Mouse (Mus musculus): ENCODE measurements around the gene Fads2.

Gene Fads2

GRCm38 (mm10) chr19:10061624-10062023, 39.9 kb downstream of the Fads2 start:
- DNase-seq (ENCODE audit: low read depth, low spot score) = no peak

DNA sequence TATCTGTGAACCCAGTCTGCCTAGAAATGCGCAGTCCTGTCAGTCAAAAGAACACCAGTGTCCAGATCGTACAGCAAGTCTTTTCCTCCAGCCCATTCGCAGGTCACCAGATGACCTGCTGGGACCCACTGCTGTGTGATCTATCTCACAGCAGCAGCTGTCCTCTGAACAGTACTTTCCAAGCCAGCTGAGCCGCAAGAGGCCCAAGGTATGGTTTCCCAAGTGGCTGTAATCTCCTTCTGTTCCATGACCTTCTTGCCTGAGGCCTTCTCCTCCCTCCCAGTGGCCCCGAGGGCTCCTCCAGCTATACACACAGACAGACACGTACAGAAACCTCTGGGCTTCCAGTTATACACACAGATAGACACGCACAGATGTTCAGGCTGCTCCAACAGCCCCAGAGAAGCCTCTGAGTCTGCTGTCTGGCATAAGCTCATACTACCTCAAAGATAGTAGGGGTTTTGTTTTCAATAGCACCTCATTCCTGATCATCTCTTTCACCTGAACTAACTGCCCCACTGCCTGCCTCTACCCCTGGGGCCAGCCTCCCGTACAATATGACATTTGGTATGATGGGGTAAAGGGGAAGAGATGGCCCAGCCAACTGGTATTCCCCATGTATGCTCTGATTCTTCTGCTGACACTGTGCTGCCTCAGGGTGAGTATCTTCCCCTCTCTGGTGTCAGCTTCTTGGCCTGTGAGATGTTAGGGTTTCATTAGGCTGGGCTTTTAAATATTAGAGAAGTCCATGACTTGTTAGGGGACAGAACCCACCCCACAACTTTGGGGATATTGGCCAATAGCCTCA, 40.6 kb downstream of the Fads2 start:
- no peak for DNase-seq (ENCODE audit: low read depth, low spot score)

DNA sequence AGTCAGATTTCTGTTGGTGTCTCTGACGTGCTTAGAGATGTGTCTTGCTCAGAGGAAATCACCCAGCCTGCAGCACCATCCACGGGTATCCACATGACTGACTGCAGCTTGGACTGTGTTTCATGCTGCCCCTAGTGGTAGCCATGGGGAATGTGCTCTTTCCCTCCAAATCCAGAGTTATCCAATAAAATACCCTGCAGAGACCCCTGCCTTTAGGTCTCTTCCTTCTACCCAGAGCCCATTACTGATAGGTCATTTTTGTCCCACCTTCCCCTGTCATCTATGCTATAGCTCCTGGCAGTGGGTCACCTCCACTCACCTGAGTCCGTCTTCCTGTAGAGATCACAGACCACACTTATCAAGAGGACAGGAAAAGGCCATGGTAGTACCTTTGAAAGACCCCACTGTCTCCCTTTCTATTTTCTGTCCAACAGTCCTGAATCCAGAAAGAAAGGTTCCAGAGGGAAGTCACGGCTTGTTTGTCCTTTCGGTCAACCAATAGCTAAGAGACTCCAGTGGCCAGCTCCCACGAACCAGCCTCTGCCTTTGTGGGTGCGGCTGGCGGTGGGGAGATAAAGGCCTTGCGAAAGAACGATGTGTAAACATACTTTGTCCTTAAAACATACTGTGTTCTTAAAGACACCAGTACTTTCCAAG, 41.5 kb downstream of the Fads2 start:
- DNase-seq (ENCODE audit: low read depth, low spot score) = peak; percentile 31

DNA sequence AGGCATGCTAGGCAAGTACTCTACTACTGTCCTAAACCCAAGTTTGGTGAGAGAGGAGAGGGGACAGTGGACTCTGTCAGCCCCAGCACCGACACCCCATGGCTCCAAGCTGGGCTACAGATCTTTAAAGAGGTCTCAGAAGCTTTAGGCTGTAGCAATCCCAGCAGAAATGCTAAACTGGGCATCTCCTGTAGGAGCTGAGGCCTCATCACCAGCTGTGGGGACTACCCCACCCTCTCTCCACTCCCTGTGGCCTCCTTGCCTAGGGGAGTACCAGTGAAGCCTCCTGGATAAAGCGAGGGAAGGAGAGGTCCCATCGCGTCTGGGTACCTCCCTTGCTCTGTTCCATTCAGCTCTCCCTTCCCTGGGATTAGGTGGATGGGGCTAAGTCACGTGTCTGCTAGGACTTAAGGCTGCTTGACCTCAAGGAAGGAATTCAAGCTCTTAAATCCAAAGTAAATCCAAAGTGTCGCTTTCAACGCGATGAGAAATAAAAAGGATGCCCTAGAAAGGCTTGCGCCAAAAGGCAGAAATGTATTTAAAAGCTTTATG, 42.6 kb downstream of the Fads2 start:
- DNase-seq (ENCODE audit: low read depth, low spot score) = no peak

- no peak for DNase-seq (ENCODE audit: low read depth, low spot score)
Observed at GRCm38 (mm10) chr19:10058352-10058825, 43.2 kb downstream of the Fads2 start.

DNA sequence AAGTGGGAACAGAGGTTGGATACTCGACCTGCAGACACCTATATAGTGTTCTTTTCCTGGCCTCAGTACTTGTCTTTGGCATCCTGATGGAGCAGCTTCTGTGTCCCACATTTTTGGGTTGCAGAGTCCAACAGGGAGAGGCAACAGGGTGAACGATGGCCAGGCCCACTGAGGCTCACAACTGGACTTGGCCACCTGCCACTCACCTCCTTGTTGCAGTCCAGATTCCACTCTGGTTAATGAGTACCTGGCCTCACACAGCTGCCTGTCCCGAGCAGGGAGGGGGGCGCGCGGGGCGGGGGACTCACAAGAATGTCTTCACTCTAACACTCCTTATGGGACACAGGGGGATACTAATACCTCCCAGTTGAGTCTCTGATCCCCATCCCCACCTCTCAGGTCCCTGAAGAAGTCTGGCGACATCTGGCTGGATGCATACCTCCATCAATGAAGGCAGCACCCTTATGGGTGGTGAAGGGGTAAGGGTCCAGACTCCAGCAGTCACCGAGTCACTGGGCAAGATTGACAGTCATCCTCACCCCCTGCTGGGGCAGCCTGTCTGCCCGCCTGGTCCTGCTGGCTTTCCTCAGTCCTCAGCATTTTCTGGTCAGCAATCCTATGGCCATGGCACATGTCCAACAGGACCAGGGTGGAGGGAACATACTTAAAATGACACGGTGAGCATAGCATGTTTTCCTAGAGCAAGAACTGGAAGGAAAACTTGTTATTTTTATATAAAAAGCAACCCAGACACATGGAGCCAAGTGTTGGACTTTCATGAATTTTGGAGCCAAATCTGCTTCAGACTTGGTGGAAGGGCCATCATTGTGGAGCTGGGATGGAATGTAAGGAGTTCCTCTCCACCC, 43.8 kb downstream of the Fads2 start:
- no peak for DNase-seq (ENCODE audit: low read depth, low spot score)

DNA sequence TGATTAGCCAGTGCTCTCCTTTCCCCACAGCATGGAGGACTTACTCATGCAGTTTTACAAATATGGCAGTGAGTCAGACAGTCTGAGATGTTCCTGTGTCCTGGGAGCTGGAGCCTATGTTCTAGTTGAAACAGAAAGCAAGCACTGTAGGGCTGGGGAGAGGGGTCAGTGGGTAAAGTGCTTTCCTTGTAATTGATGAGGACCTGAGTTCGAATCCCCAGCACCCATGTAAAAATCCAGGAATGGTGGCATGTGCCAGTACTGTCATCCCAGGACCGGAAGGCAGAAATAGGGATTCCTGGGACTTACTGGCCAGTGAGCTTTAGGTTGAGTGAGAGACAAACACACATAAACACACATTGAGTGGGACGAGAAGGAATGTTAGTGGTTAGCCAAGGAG, 44.9 kb downstream of the Fads2 start:
- DNase-seq (ENCODE audit: low read depth, low spot score) = no peak

GRCm38 (mm10) chr19:10055783-10056660, 45.5 kb downstream of the Fads2 start:
- no peak for DNase-seq (ENCODE audit: low read depth, low spot score)

DNA sequence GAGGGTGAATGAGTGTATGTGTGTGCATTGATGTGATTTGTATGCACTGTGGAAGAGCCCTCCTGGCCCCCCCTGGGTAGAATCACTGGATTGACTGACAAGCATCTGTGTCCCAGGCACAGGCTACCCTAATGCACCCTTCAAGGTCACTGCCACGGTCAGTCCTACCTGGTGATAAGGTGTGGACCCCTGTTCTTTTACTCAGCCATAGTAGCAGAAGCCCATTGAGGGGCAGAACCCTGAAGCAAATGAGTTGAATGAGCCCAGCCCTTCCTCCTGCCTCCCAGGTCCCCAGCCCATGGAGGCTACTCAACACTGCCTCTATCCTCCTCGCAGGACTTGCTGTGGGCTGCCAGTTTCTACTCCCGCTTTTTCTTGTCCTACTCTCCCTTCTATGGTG, 46.3 kb downstream of the Fads2 start:
- DNase-seq (ENCODE audit: low read depth, low spot score) = no peak

- DNase-seq (ENCODE audit: low read depth, low spot score) = no peak
Observed at GRCm38 (mm10) chr19:10054361-10055075, 47.0 kb downstream of the Fads2 start.

DNA sequence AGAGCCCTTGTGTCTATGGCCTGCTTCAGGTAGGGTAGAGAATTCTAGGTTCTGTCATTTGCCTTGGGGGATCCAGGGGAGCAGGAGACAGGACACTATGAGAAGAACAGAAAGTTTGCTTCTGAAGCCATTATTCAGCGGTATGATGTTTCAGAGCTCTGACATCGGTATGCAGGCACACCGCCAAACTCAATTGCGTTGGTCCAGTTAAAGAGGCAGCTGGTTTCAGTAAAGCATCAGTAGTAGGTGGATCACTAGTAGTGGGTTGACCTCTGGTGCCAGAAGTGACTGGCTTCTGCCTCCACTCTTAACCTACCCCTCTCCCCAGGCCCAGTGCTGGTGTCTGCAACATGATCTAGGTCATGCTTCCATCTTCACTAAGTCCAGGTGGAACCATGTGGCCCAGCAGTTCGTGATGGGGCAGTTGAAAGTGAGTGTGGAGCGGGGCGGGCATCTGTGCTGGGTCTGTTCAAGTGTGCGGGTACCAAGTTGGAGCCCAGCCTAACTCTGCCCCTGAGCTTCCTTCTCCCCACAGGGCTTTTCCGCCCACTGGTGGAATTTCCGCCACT, 47.8 kb downstream of the Fads2 start:
- no peak for DNase-seq (ENCODE audit: low read depth, low spot score)

GRCm38 (mm10) chr19:10052698-10053097, 48.8 kb downstream of the Fads2 start:
- DNase-seq (ENCODE audit: low read depth, low spot score) = no peak

DNA sequence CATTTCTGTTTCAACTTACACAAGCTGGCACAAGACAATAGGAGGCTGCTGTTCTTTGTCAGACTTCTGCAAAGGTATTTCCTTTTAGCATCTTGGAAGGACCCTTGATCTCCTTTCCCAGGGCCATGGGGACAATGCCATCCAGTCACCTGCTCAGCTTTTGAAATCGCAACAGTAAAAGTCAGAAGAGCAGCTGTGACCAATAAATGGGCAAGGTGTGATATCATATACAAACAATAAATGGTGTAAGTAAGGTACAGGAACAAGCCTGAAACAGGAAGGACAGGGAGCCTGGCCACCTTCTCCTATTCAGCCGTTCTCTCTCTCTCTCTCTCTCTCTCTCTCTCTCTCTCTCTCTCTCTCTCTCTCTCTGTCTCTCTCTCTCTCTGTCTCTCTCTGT, 51.1 kb downstream of the Fads2 start:
- no peak for DNase-seq (ENCODE audit: low read depth, low spot score)

DNA sequence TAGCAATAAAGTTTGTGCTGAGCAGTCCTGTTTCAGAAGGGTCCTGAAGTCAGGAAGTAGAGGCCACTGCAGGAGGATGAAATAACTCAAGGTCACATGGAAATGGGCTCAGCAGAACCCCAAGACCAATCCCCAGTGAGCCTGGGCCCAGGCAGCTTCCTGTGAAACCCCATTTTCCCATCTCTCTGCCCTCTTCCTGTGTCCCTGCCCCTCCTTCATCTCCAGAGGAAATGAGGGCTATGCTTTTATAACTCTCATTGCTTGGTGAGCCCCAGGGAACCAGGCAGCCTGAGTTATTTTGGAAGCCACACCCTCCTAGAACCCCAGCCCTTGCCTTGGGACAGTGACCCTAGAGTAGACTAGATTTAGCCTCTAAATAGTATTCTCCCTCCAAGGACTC, 52.0 kb downstream of the Fads2 start:
- DNase-seq (ENCODE audit: low read depth, low spot score) = no peak

GRCm38 (mm10) chr19:10046983-10047382, 54.6 kb downstream of the Fads2 start:
- DNase-seq (ENCODE audit: low read depth, low spot score) = no peak

DNA sequence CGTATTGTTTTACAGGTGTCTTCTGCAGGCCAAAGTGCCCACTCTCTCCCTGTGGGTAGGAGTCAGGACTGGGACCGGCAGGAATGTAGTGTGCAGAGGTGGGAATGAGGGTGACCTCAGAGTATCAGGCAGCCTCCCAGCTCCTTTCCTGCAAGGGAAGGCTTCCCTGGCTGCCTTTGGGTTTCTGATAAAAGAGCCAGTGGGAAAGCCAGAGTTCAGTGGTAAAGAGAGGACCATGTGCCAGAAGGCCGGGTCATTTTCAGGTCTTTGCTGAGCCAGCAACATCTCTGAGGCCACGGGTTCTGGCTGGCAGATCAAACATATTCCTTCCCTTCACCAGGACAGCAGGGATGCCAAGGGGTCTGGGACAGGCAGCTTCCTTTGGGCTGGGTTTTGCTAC, 55.2 kb downstream of the Fads2 start:
- DNase-seq (ENCODE audit: low read depth, low spot score) = no peak

DNA sequence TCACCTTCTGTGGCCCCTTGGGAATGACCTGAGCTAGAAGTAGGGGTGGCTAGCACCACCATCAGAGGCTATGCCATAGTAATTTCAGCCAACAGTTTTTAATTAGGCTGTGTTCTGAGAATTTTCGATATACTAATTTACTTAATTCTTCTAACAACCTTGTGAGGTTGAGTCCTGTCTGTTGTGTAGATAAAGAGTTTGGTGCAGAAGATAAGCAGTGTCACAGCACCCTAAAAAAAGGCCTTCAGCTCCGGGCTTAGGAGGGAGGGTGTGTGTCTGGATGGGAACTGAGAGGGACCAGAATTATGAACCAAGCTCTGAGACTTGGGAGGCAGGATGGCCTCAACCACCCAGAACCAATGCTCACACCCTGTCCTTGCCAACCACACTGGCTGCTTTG, 55.8 kb downstream of the Fads2 start:
- no peak for DNase-seq (ENCODE audit: low read depth, low spot score)

GRCm38 (mm10) chr19:10043643-10044042, 57.9 kb downstream of the Fads2 start:
- no peak for DNase-seq (ENCODE audit: low read depth, low spot score)

GRCm38 (mm10) chr19:10042816-10043215, 58.7 kb downstream of the Fads2 start:
- no peak for DNase-seq (ENCODE audit: low read depth, low spot score)

DNA sequence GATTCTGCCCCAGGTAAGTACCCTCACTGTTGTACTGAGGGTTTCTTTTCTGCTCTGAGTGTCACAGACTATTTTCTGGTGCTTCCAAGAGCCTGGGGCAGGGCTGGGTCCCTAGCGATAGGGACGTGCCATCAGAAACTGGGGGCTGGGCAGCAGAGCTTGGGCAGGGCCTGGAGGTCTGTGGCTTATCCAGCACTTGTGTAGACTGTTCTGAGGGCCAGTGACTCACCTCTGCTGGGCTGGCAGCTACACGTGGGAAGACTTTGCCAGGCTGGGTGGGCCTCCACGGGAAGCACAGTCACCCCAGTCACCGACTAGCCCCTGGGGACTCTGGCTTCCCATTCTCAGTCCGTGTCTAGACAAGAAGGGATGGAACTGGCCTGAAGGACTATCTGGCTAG, 59.3 kb downstream of the Fads2 start:
- DNase-seq (ENCODE audit: low read depth, low spot score) = no peak
